In genomic region chr11:4366389-4366788, GRCm38 (mm10) we compare ENCODE assay signal across 16 mouse cellular contexts.
"Had no signal": no experiment of that assay in that cellular context is flagged by ENCODE, and none has a peak within 500 bp of the region (broad histone marks: within the 10 kb centered on the region; RNA-seq: fewer than 3 reads in every experiment).

No protein-coding gene starts in this region.

- H3K9me3 ChIP-seq: neural tube, embryonic 12.5 days; neural tube, embryonic 13.5 days; neural tube, embryonic 15.5 days; stomach, embryonic 15.5 days had no signal

- H3K4me3 ChIP-seq: neural tube, embryonic 12.5 days; neural tube, embryonic 13.5 days; neural tube, embryonic 15.5 days; stomach, embryonic 15.5 days had no signal

- H3K4me2 ChIP-seq: neural tube, embryonic 12.5 days; neural tube, embryonic 13.5 days; neural tube, embryonic 15.5 days; stomach, embryonic 15.5 days had no signal

- H3K27me3 ChIP-seq: neural tube, embryonic 12.5 days; neural tube, embryonic 13.5 days; neural tube, embryonic 15.5 days; stomach, embryonic 15.5 days had no signal

- H3K4me1 ChIP-seq: neural tube, embryonic 12.5 days; neural tube, embryonic 13.5 days; neural tube, embryonic 15.5 days; stomach, embryonic 15.5 days had no signal

- H3K9ac ChIP-seq: neural tube, embryonic 12.5 days; neural tube, embryonic 13.5 days; neural tube, embryonic 15.5 days; stomach, embryonic 15.5 days had no signal

- H3K36me3 ChIP-seq: neural tube, embryonic 12.5 days; neural tube, embryonic 13.5 days; neural tube, embryonic 15.5 days; stomach, embryonic 15.5 days had no signal

- DNase-seq: right cerebral cortex, adult 18-20 months; right cerebral cortex, postnatal 14 days; right cerebral cortex, postnatal 25 days; right cerebral cortex, postnatal 4 days; spleen, adult 18-20 months; thymus, adult 18-20 months; thymus, adult 2 months; thymus, postnatal 14 days; thymus, postnatal 25 days; thymus, postnatal 36 days; thymus, postnatal 4 days had no signal

- H3K27ac ChIP-seq: neural tube, embryonic 12.5 days; neural tube, embryonic 13.5 days; neural tube, embryonic 15.5 days; stomach, embryonic 15.5 days; stomach, postnatal 0 days had no signal
